Mouse (Mus musculus) cerebral cortex, adult 2 months (tissue): ENCODE measurements around the gene Vash2.

Source experiments
- WGBS: fragments of 180-500 bp; shearing (Covaris S2); methylation state at CpG from one replicate; pipeline ENCODE4 v1.1.7; 2018; 5-methylcytosine and 5-hydroxymethylcytosine counted together

Gene Vash2

GRCm38 (mm10) chr1:190927311-190927710 lies 51.8 kb downstream of the Vash2 start:
- WGBS, result 91% methylated on average over 3 of the region's 3 CpGs

GRCm38 (mm10) chr1:190924812-190925211 lies 54.3 kb downstream of the Vash2 start, which contains the start of gene Angel2:
TSS of gene Angel2 (plus strand) at chr1:190925112.
- WGBS, result 89% methylated on average over 3 of the region's 3 CpGs

- WGBS, result 67% methylated on average over 8 of the region's 8 CpGs
These were observed 59.2 kb downstream of the Vash2 start for GRCm38 (mm10) chr1:190919725-190920469.

DNA sequence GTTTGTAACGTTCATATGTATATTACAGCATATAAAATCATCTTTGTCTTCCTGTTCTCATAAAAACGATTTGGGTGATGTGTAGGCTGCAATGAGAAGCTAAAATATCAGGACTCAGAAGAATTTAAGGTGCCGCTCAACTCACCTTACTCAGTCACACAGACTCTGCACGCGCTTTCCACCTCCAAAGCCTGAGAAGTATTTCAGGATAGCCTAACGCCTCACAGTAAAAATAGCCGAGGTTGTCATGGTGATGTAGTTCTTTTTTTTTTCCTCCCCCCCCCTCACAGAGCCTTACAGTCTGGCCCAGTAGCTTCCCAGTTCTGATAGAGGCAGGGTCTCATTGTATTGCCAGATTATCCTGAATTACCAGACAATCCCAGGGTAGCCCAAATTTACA lies 60.2 kb downstream of the Vash2 start:
- WGBS, result 30% methylated on average over 7 of the region's 7 CpGs

DNA sequence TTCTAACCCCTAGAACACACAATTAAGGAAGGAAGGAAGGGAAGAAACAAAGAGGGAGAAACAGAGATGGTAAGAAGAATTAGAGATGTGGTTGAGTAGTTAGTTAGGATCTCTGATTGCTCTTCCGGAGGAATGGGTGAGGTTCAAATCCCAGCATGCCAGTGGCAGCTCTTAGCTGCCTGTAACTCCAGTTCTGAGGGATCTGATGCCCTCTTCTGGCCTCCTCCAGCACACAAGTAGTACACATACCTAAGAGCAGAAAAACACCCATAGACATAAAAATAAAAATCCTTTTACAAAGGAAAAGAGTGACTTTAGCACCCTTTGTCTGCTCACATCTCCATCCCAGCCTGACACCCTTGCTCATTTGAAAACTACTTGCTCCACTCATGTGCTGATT lies 66.5 kb downstream of the Vash2 start:
- WGBS, result 32% methylated on average over 1 of the region's 1 CpGs

DNA sequence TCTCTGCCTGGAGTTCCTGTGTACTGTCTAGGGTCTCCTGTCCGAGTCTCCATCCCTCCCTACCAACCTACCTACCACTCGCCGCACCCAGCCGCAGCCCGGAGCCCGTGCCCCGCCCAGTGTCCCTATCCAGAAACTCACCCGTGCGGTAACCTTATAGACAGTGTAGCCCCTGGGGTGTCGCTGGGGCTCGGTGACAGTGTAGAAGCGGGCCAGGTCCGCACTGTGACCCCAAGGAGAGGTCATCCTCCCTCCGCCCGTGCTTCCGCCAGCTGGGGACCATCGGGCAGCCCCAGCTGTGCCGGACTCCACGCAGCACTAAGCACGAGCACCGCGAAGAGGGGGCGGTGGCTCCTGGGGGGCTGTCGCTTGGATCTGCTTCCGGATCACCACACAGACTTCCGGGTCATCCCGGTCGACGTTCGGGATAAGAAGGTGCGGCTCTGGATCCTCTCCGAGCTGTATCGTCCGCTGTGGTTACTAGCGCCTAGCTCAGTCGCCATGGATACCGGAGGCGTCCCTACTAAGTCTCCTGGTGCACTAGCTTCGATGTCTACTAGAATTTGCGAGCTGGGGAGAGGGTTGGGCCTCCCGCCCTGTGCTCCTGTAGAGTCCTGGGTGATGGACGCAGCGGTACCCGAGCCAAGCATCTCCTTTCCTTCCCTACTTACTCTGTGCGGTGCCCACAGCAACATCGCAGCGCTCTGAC lies 67.5 kb downstream of the Vash2 start, which contains the start of gene Rps6kc1:
Rps6kc1 (minus strand) TSS at position 356 of the 709 bp plus-strand sequence.
- under 1% methylated on average over 47 of the region's 47 CpGs for WGBS

GRCm38 (mm10) chr1:190910836-190911235 lies 68.3 kb downstream of the Vash2 start:
- 35% methylated on average over 6 of the region's 6 CpGs for WGBS

GRCm38 (mm10) chr1:190904714-190905113 lies 74.4 kb downstream of the Vash2 start:
- WGBS, result 87% methylated on average over 16 of the region's 16 CpGs

GRCm38 (mm10) chr1:190904136-190904535 lies 75.0 kb downstream of the Vash2 start:
- WGBS, result 88% methylated on average over 3 of the region's 3 CpGs

- 53% methylated on average over 2 of the region's 2 CpGs for WGBS
These were observed 78.0 kb downstream of the Vash2 start for GRCm38 (mm10) chr1:190901082-190901481.

DNA sequence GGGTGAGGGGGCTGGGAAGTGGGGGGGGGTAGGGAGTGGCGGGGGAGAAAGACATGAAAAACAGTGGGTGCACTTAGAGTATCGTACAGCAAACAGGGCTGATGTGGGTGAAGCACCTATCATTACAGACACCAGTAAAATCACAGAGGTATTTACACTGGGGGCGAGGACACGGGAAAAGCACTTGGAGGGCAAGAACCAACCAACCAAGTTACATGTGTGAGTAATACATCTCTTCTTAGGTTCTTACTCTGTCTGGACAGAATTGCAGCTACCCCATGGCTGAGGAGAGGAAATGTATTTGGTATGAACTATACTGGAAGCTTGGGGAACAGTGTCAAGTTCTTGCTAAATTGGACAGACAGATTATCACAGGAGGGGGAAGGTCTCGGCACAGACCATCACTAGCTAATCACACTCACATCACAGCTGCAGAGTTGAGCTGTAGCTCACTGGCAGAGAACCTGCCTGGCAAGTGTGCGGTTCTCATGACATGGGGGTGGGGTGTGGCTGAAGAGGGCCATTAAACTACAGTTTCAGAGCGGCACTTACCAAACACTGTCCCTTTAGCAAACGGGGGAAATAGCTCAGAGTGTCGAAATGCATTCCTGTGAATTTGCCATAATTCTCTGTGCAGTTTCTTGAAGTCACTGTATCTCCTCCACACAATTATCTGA lies 80.1 kb downstream of the Vash2 start:
- 78% methylated on average over 9 of the region's 9 CpGs for WGBS

DNA sequence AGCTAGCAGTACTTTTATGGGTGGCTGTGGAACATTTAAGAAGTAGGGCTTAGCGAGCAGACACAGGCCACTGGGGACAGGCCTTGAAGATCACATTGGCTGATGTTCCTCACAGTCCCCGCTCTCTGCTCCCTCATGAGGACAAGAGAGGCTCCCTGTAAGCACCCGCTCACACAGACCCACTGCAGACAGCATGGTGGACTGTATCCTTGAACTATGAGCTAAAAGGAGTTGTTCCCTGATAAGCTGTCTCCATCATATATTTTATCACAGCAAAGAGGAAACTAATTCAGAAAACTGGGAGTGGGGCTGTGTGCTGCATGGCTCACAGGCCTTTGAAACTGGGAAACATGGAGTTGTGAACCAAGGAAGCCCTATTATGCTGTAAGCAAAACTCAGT lies 80.9 kb downstream of the Vash2 start:
- 95% methylated on average over 3 of the region's 3 CpGs for WGBS
